Mouse (Mus musculus): ENCODE data around the gene Brd2. TPM values are rescaled to one million over a fixed set of nuclear protein-coding genes. Genes with fewer than 3 reads are reported as not detected.

Brd2 gene
- polyA plus RNA-seq, 1 experiment from 2014 or later: 40.1 TPM

DNA sequence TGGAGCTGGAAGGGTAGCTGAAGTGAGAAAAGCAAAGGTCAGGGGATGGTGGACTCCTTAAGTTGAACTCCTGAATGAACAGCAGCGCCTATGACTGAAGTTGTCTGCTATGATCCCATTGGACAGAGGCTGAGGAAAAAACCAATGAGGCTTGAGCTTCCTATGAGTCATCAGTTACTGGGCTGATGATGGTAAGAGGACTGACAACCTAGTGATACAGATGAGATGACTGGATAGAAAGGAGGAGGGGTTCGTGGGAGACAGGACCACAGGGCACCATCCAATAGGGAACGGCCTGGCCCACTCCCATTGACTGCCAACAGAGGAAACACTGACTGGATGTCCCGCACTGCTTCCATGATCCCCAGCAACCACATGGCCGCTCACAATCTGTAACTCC, 42.8 kb downstream of the Brd2 start:
- Histone ChIP-seq H3K9ac (no peak overlapping the region), H3K9me3 (replicated peaks) (no peaks in the 10 kb centered on the region), H3K27ac (replicated peaks) (no peak overlapping the region), H3K4me1 (replicated peaks) (0 out of 2 replicates have a peak, but pooled peaks cover 8% of the 10 kb centered on the region), H3K4me2 (no peak overlapping the region), H3K27me3 (peaks cover 26% of the 10 kb centered on the region), H3K36me3 (replicated peaks) (no peaks in the 10 kb centered on the region), H3K4me3 (replicated peaks) (no peak overlapping the region)
- 24% methylated on average over 5 of the region's 5 CpGs for WGBS (ENCODE audit: insufficient replicate concordance)
- peak; percentile 28; the same call in 1 of the 2 replicates for ATAC-seq (ENCODE audit: insufficient read depth)

DNA sequence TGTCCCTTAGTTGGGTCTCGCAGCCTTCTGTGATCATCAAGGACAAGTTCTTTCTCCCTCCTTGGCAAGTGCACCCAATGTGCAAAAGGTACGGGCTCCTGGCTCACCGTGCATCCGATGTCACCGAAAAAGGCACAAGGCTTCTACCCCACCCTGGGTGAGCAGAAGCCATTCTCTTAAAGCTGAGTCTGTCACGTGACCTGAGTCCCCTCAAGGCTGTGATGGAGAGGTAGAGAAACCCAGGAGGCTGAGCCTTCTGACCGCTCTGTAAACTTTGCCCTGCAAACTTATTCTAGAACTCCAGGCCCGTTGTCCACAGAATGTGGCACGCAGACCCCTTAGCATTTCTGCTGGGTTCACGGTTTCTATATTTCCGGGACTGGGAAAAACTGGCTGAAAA, 43.4 kb downstream of the Brd2 start:
- peaks cover 24% of the 10 kb centered on the region for H3K27me3 ChIP-seq
- no peaks in the 10 kb centered on the region for H3K9me3 ChIP-seq (replicated peaks)
- 0 out of 2 replicates have a peak, but pooled peaks cover 8% of the 10 kb centered on the region for H3K4me1 ChIP-seq (replicated peaks)
- no peak overlapping the region for H3K4me2 ChIP-seq
- no peaks in the 10 kb centered on the region for H3K36me3 ChIP-seq (replicated peaks)
- H3K27ac ChIP-seq (replicated peaks): no peak overlapping the region
- no peak overlapping the region for H3K9ac ChIP-seq
- no peak overlapping the region for H3K4me3 ChIP-seq (replicated peaks)
- 80% methylated on average over 11 of the region's 11 CpGs for WGBS (ENCODE audit: insufficient replicate concordance)
- ATAC-seq (ENCODE audit: insufficient read depth): no peak

DNA sequence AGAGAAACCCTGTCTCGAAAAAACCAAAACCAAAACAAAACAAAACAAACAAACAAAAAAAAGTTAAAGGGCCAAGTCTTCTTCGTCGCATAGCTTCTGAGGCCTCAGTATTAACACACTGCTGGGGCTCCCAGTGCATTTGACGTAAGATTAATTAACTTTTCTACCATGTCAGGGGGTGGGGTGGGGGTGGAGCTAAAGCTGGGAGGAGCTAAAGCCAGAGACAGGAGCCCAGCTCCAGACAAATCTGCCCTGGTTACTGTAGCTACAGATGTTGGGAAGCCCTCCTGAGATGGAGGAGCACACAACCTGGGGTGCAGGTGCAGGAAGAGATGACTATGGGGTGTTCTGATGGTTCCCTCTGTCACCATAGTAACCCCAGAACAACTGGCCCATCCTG, 44.3 kb downstream of the Brd2 start:
- H3K4me1 ChIP-seq (replicated peaks): 0 out of 2 replicates have a peak, but pooled peaks cover 5% of the 10 kb centered on the region
- no peak overlapping the region for H3K27ac ChIP-seq (replicated peaks)
- WGBS (ENCODE audit: insufficient replicate concordance): 54% methylated on average over 4 of the region's 4 CpGs
- no peaks in the 10 kb centered on the region for H3K36me3 ChIP-seq (replicated peaks)
- no peak overlapping the region for H3K4me3 ChIP-seq (replicated peaks)
- H3K4me2 ChIP-seq: no peak overlapping the region
- H3K9ac ChIP-seq: no peak overlapping the region
- peaks cover 25% of the 10 kb centered on the region for H3K27me3 ChIP-seq
- ATAC-seq (ENCODE audit: insufficient read depth): no peak
- no peaks in the 10 kb centered on the region for H3K9me3 ChIP-seq (replicated peaks)

DNA sequence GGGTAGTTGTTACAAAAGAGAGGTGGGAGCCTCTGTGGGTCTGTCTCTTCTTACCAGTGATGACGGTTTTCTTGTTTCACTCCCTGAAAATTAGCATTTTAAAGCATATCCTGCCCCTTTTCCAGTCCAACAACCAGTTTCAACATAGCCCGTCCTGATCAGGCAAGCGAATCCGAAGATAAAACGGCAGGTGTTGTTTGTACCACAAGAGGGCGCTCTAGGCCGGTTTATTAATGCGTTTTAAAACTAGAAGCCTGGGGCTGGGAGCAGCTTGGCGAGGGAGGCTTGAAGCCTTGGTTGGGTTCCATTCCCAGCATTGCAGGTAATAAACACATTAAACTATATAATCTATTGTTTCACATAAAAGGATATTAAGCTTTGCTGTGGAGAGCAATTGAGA, 44.9 kb downstream of the Brd2 start:
- ATAC-seq (ENCODE audit: insufficient read depth): no peak
- WGBS (ENCODE audit: insufficient replicate concordance): under 1% methylated on average over 9 of the region's 9 CpGs
- H3K9me3 ChIP-seq (replicated peaks): no peaks in the 10 kb centered on the region
- 0 out of 2 replicates have a peak, but pooled peaks cover 3% of the 10 kb centered on the region for H3K4me1 ChIP-seq (replicated peaks)
- no peak overlapping the region for H3K9ac ChIP-seq
- no peaks in the 10 kb centered on the region for H3K36me3 ChIP-seq (replicated peaks)
- no peak overlapping the region for H3K4me3 ChIP-seq (replicated peaks)
- H3K4me2 ChIP-seq: no peak overlapping the region
- H3K27ac ChIP-seq (replicated peaks): no peak overlapping the region
- H3K27me3 ChIP-seq: peaks cover 25% of the 10 kb centered on the region

DNA sequence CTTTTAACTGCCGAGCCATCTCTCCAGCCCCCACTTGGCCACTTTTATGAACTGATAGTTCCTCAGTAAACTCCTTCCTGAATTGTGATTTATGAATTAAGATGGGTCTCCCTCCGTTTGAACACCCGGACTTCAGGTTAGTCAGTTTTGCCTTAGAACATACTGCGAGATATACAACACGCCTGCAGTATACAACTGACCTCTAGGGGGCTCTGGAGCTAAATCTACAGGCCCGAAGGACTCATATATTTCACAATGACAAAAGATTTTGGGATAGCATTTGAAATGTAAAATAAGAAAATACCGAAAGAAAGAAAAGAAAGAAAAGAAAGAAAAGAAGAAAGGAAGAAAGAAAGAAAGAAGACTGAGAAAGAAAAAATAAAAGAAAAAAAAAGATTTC, 47.2 kb downstream of the Brd2 start:
- Histone ChIP-seq H3K9ac (no peak overlapping the region), H3K4me2 (no peak overlapping the region), H3K9me3 (replicated peaks) (no peaks in the 10 kb centered on the region), H3K36me3 (replicated peaks) (no peaks in the 10 kb centered on the region), H3K4me3 (replicated peaks) (no peak overlapping the region), H3K27ac (replicated peaks) (no peak overlapping the region), H3K4me1 (replicated peaks) (0 out of 2 replicates have a peak, but pooled peaks cover 3% of the 10 kb centered on the region), H3K27me3 (peaks cover 25% of the 10 kb centered on the region)
- ATAC-seq (ENCODE audit: insufficient read depth): no peak
- 28% methylated on average over 7 of the region's 7 CpGs for WGBS (ENCODE audit: insufficient replicate concordance)

DNA sequence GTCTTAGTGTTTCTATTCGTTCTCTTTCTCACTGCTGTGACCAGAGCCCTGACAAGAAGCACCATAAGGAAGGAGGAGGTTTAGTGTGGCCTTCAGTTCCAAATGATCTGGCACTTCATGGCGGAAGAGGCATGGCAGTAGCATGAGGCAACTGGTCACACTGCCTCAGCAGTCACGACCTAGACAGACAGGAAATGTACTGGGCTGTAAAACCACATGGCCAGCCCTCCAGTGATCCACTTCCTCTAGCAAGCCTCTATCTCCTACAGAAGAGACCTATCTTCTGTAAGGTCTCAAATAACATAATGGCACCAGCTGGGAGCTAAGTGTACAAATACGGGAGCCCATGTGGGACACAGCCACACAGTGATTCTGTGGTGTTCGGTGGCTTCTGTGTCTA, 50.3 kb downstream of the Brd2 start:
- Histone ChIP-seq H3K4me1 (replicated peaks) (0 out of 2 replicates have a peak, but pooled peaks cover 3% of the 10 kb centered on the region), H3K27me3 (peaks cover 21% of the 10 kb centered on the region), H3K4me2 (no peak overlapping the region), H3K27ac (replicated peaks) (0 out of 2 replicates have a peak overlapping the region, but pooled peaks have one; percentile 6), H3K4me3 (replicated peaks) (no peak overlapping the region), H3K9me3 (replicated peaks) (no peaks in the 10 kb centered on the region), H3K9ac (no peak overlapping the region), H3K36me3 (replicated peaks) (no peaks in the 10 kb centered on the region)
- ATAC-seq (ENCODE audit: insufficient read depth): no peak
- 40% methylated on average over 5 of the region's 5 CpGs for WGBS (ENCODE audit: insufficient replicate concordance)

DNA sequence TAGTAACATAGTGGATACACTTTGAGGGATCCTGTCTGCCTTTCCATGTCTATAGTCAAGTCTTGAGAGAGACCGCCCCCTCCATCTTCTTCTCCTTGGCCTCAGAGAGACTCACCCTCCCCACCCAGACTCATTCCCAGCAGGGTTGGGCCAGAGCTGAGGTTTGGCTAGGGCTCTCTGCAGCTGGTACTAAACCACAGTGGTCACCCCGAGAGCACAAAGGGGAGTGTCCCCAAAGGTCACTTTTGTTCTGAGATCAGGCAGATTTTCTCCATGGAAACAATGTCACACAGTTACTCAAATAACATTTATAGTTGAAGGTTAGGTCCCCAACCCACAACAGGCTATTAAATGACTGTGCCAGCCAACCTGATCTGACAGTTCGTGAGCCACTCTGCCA, 53.6 kb downstream of the Brd2 start:
- no peak overlapping the region for H3K27ac ChIP-seq (replicated peaks)
- no peaks in the 10 kb centered on the region for H3K27me3 ChIP-seq
- H3K36me3 ChIP-seq (replicated peaks): no peaks in the 10 kb centered on the region
- no peaks in the 10 kb centered on the region for H3K9me3 ChIP-seq (replicated peaks)
- 48% methylated on average over 3 of the region's 3 CpGs for WGBS (ENCODE audit: insufficient replicate concordance)
- no peak overlapping the region for H3K9ac ChIP-seq
- H3K4me3 ChIP-seq (replicated peaks): no peak overlapping the region
- ATAC-seq (ENCODE audit: insufficient read depth): no peak
- no peaks in the 10 kb centered on the region for H3K4me1 ChIP-seq (replicated peaks)
- no peak overlapping the region for H3K4me2 ChIP-seq

Other genes with a start within 250 kb of the Brd2 start
- gene Gm7029, start 248.8 kb downstream of the Brd2 start, polyA plus RNA-seq (2015; fragmentation: Nextera tagmentation; extraction: Ambion mirVana): not detected in 2 replicates
- gene Kifc1, start 232.0 kb downstream of the Brd2 start, polyA plus RNA-seq (2015; fragmentation: Nextera tagmentation; extraction: Ambion mirVana): 7.5 and 8.3 TPM in 2 replicates
- 0.35 and 0.38 TPM in 2 replicates for gene Platr17, start 217.5 kb downstream of the Brd2 start, polyA plus RNA-seq (2015; fragmentation: Nextera tagmentation; extraction: Ambion mirVana)
- gene Daxx, start 213.2 kb downstream of the Brd2 start, polyA plus RNA-seq (2015; fragmentation: Nextera tagmentation; extraction: Ambion mirVana): 18.7 and 20.4 TPM in 2 replicates
- gene Tapbp, start 206.7 kb downstream of the Brd2 start, polyA plus RNA-seq (2015; fragmentation: Nextera tagmentation; extraction: Ambion mirVana): 33.3 and 35.7 TPM in 2 replicates
- 8.2 and 9.8 TPM in 2 replicates for gene Zbtb22, start 206.7 kb downstream of the Brd2 start, polyA plus RNA-seq (2015; fragmentation: Nextera tagmentation; extraction: Ambion mirVana)
- 8.2 and 10.2 TPM in 2 replicates for gene Rgl2, start 193.1 kb downstream of the Brd2 start, polyA plus RNA-seq (2015; fragmentation: Nextera tagmentation; extraction: Ambion mirVana)
- 89.6 and 96.8 TPM in 2 replicates for gene Pfdn6, start 182.3 kb downstream of the Brd2 start, polyA plus RNA-seq (2015; fragmentation: Nextera tagmentation; extraction: Ambion mirVana)
- 18.4 and 19.3 TPM in 2 replicates for gene Wdr46, start 182.0 kb downstream of the Brd2 start, polyA plus RNA-seq (2015; fragmentation: Nextera tagmentation; extraction: Ambion mirVana)
- 2.4 and 2.5 TPM in 2 replicates for gene B3galt4, start 171.1 kb downstream of the Brd2 start, polyA plus RNA-seq (2015; fragmentation: Nextera tagmentation; extraction: Ambion mirVana)
- 23.3 and 24.6 TPM in 2 replicates for gene Vps52, start 166.8 kb downstream of the Brd2 start, polyA plus RNA-seq (2015; fragmentation: Nextera tagmentation; extraction: Ambion mirVana)
- gene Rps18, start 166.6 kb downstream of the Brd2 start, polyA plus RNA-seq (2015; fragmentation: Nextera tagmentation; extraction: Ambion mirVana): 939 and 1,010 TPM in 2 replicates
- gene H2-K1, start 122.3 kb downstream of the Brd2 start, polyA plus RNA-seq (2015; fragmentation: Nextera tagmentation; extraction: Ambion mirVana): 123 and 165 TPM in 2 replicates
- gene Ring1, start 98.0 kb downstream of the Brd2 start, polyA plus RNA-seq (2015; fragmentation: Nextera tagmentation; extraction: Ambion mirVana): 5.5 and 7.2 TPM in 2 replicates
- 30.7 and 37.0 TPM in 2 replicates for gene H2-Ke6, start 94.6 kb downstream of the Brd2 start, polyA plus RNA-seq (2015; fragmentation: Nextera tagmentation; extraction: Ambion mirVana)
- gene Slc39a7, start 91.0 kb downstream of the Brd2 start, polyA plus RNA-seq (2015; fragmentation: Nextera tagmentation; extraction: Ambion mirVana): 56.3 and 68.5 TPM in 2 replicates
- gene Rxrb, start 90.8 kb downstream of the Brd2 start, polyA plus RNA-seq (2015; fragmentation: Nextera tagmentation; extraction: Ambion mirVana): 16.7 and 19.3 TPM in 2 replicates
- gene Col11a2, start 83.2 kb downstream of the Brd2 start, polyA plus RNA-seq (2015; fragmentation: Nextera tagmentation; extraction: Ambion mirVana): 0.59 and 0.79 TPM in 2 replicates
- 0.17 and 0.40 TPM in 2 replicates for gene H2-Oa, start 30.3 kb downstream of the Brd2 start, polyA plus RNA-seq (2015; fragmentation: Nextera tagmentation; extraction: Ambion mirVana)
- 6.4 TPM in 2 replicates for gene H2-DMa, start 3.1 kb downstream of the Brd2 start, polyA plus RNA-seq (2015; fragmentation: Nextera tagmentation; extraction: Ambion mirVana)
- gene H2-DMb2, start 20.7 kb upstream of the Brd2 start, polyA plus RNA-seq (2015; fragmentation: Nextera tagmentation; extraction: Ambion mirVana): 0.54 and 1.0 TPM in 2 replicates
- gene H2-DMb1, start 30.4 kb upstream of the Brd2 start, polyA plus RNA-seq (2015; fragmentation: Nextera tagmentation; extraction: Ambion mirVana): 1.6 and 1.7 TPM in 2 replicates
- gene Tap1, start 64.9 kb upstream of the Brd2 start, polyA plus RNA-seq (2015; fragmentation: Nextera tagmentation; extraction: Ambion mirVana): 4.2 and 4.8 TPM in 2 replicates
- gene Psmb9, start 65.1 kb upstream of the Brd2 start, polyA plus RNA-seq (2015; fragmentation: Nextera tagmentation; extraction: Ambion mirVana): 10.6 and 11.2 TPM in 2 replicates
- gene Psmb8, start 75.1 kb upstream of the Brd2 start, polyA plus RNA-seq (2015; fragmentation: Nextera tagmentation; extraction: Ambion mirVana): 21.9 and 22.8 TPM in 2 replicates
- 7.2 and 7.4 TPM in 2 replicates for gene Tap2, start 80.9 kb upstream of the Brd2 start, polyA plus RNA-seq (2015; fragmentation: Nextera tagmentation; extraction: Ambion mirVana)
- gene H2-Ob, start 116.3 kb upstream of the Brd2 start, polyA plus RNA-seq (2015; fragmentation: Nextera tagmentation; extraction: Ambion mirVana): 0.31 and 0.51 TPM in 2 replicates
- gene H2-Ab1, start 135.1 kb upstream of the Brd2 start, polyA plus RNA-seq (2015; fragmentation: Nextera tagmentation; extraction: Ambion mirVana): 6.6 and 9.3 TPM in 2 replicates
- gene H2-Aa, start 165.2 kb upstream of the Brd2 start, polyA plus RNA-seq (2015; fragmentation: Nextera tagmentation; extraction: Ambion mirVana): 2.6 and 2.8 TPM in 2 replicates
- 1.7 and 1.8 TPM in 2 replicates for gene H2-Eb1, start 183.2 kb upstream of the Brd2 start, polyA plus RNA-seq (2015; fragmentation: Nextera tagmentation; extraction: Ambion mirVana)
- not detected in 2 replicates for gene H2-Eb2, start 203.0 kb upstream of the Brd2 start, polyA plus RNA-seq (2015; fragmentation: Nextera tagmentation; extraction: Ambion mirVana)
- 0.03 TPM in 1 of 2 replicates, not detected in the other for gene Btnl2, start 232.2 kb upstream of the Brd2 start, polyA plus RNA-seq (2015; fragmentation: Nextera tagmentation; extraction: Ambion mirVana)

Data from liver, embryonic 15.5 days (tissue).